Mouse (Mus musculus): ENCODE measurements at regions not wholly inside any gene's neighbourhood (a gene's known extent, or its start where the extent isn't known, plus 50 kb on each side); places are given as distances from the start of the nearest gene placed in this dataset.

DNA sequence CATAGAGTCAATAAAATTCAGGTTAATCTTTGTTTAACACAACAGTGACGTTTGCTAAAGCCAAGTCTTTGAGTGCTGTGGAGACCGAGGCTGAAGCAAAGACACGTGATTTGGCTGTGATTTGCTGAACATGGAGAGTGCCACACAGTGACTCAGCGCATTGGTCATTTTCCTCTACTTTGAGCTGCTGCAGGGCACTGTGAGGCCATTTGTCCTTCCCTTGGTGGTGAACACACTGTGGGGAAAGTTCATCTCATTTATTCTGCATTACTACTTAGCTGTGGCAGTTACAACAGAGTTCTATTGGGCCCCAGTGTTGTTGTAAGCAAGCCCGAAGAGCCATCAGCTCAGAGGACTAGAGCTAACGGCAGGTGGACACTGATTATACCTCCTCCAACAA, 162.2 kb upstream of the Eif4g2 start:
- TF ChIP-seq CTCF (conservative IDR thresholded peaks at IDR 0.05; ENCODE audit: low read length) (no peak), NANOG (IDR thresholded peaks at IDR 0.05; ENCODE audit: borderline replicate concordance, low read length) (no peak), POU5F1 (IDR thresholded peaks at IDR 0.05; ENCODE audit: borderline replicate concordance, low read length) (no peak)

Measured in E14TG2a.4 (cell line).